Mouse (Mus musculus) liver, embryonic 14.5 days (tissue): ENCODE results near the gene Rps26.

Source experiments
- CTCF ChIP-seq: IDR thresholded peaks from 2 replicates; pipeline ENCODE4 v1.5.1; 2016; ENCODE audit warnings: antibody characterized with exemption, low read depth, control low read depth
- EP300 ChIP-seq: IDR thresholded peaks from 2 replicates; pipeline ENCODE4 v1.6.1; 2016; ENCODE audit warnings: antibody characterized with exemption, low read depth

- no peak for TF ChIP-seq CTCF
- TF ChIP-seq EP300, result no peak
Observed at GRCm38 (mm10) chr10:128631571-128631970, 5.0 kb upstream of the Rps26 start.
